Mouse (Mus musculus) erythroblast, embryonic 14.5 days (primary cell): ENCODE results near the gene A730071L15Rik.

Experiments
- GATA1 ChIP-seq: IDR thresholded peaks from 2 replicates; pipeline ENCODE4 v1.6.1; 2012; ENCODE audit warnings: low read length, inconsistent platforms, mixed read lengths
- TAL1 ChIP-seq: IDR thresholded peaks from 3 replicates; pipeline ENCODE4 v1.6.1; 2012; ENCODE audit warnings: low read length, inconsistent platforms, mixed read lengths

DNA sequence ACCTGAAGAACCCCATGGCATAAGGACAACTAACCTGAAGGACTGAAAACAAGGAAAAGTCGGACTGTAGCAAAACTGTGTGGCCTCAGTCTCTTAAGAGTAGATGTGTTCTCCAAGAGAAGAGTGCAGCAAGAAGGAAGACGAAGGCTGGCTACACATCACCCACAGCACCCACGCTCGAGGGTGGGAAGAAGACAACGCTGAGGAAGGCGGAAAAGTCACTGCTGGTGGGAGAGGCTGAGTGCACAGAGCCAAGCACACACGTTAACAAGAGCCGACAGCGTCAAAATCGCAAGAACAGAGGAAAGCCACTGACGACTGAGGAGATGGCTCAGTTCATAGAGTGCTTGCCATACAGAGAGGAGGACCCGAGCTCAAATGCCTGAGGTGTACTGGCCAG, 36.1 kb upstream of the A730071L15Rik start:
- TF ChIP-seq TAL1 (no peak), GATA1 (no peak)
